Mouse (Mus musculus) CD4-positive helper T cell, adult 2 months (primary cell): Measurements from ENCODE around the gene Oxnad1.
A peak's percentile ranks its signal among the peaks of the same experiment; 100 is the strongest.

ENCODE experiments used
- DNase-seq: peaks from one replicate; pipeline ENCODE4 v3.0.0-alpha.2; 2012; ENCODE audit warnings: low read depth, missing footprints, low spot score

Oxnad1 gene

GRCm38 (mm10) chr14:32084761-32085485 is at the start of gene Oxnad1:
Oxnad1 (plus strand) TSS chr14:32085374.
- DNase-seq, result peak; percentile 93

GRCm38 (mm10) chr14:32036482-32036881 is 48.7 kb upstream of the Oxnad1 start:
- DNase-seq, result no peak

- DNase-seq, result no peak
Observed at GRCm38 (mm10) chr14:32037661-32038252, 47.4 kb upstream of the Oxnad1 start.

GRCm38 (mm10) chr14:32042108-32042507 is 43.1 kb upstream of the Oxnad1 start:
- no peak for DNase-seq

GRCm38 (mm10) chr14:32046357-32046756 is 38.8 kb upstream of the Oxnad1 start:
- DNase-seq, result no peak

- DNase-seq, result no peak
Observed at GRCm38 (mm10) chr14:32050171-32050570, 35.0 kb upstream of the Oxnad1 start.

- no peak for DNase-seq
Observed at GRCm38 (mm10) chr14:32053895-32054294, 31.3 kb upstream of the Oxnad1 start.

- no peak for DNase-seq
Observed at GRCm38 (mm10) chr14:32054788-32055187, 30.4 kb upstream of the Oxnad1 start.

GRCm38 (mm10) chr14:32055781-32056180 is 29.4 kb upstream of the Oxnad1 start:
- no peak for DNase-seq

- no peak for DNase-seq
Observed at GRCm38 (mm10) chr14:32056675-32057074, 28.5 kb upstream of the Oxnad1 start.

GRCm38 (mm10) chr14:32057664-32058063 is 27.5 kb upstream of the Oxnad1 start:
- no peak for DNase-seq

GRCm38 (mm10) chr14:32061398-32061797 is 23.8 kb upstream of the Oxnad1 start:
- no peak for DNase-seq

GRCm38 (mm10) chr14:32072807-32073206 is 12.4 kb upstream of the Oxnad1 start:
- no peak for DNase-seq

- DNase-seq, result no peak
Observed at GRCm38 (mm10) chr14:32073211-32073685, 11.9 kb upstream of the Oxnad1 start.

- no peak for DNase-seq
Observed at GRCm38 (mm10) chr14:32073901-32074300, 11.3 kb upstream of the Oxnad1 start.

GRCm38 (mm10) chr14:32076896-32077575 is 8.1 kb upstream of the Oxnad1 start:
- DNase-seq, result peak; percentile 63

GRCm38 (mm10) chr14:32081026-32081425 is 4.1 kb upstream of the Oxnad1 start:
- no peak for DNase-seq

GRCm38 (mm10) chr14:32082891-32083290 is 2.3 kb upstream of the Oxnad1 start:
- no peak for DNase-seq

- no peak for DNase-seq
Observed at GRCm38 (mm10) chr14:32083466-32083865, 1.7 kb upstream of the Oxnad1 start.

GRCm38 (mm10) chr14:32085486-32086201 is 470 bp downstream of the Oxnad1 start, which contains the start of gene Dph3:
Dph3 (minus strand) TSS chr14:32085729.
- peak; percentile 97 for DNase-seq

GRCm38 (mm10) chr14:32086226-32086625 is 1.1 kb downstream of the Oxnad1 start:
- peak; percentile 24 for DNase-seq
